Mouse (Mus musculus): ENCODE results near the gene Plcb2. TPM values are rescaled to one million over a fixed set of nuclear protein-coding genes. Genes with fewer than 3 reads are reported as not detected.

The Plcb2 gene
- polyA plus RNA-seq, 1 experiment from 2014 or later: 1.4 TPM

- H3K9ac ChIP-seq (ENCODE audit: low read length): no peak overlapping the region
- H3K9me3 ChIP-seq (ENCODE audit: control insufficient read depth, low read length): no peaks in the 10 kb centered on the region
- H3K36me3 ChIP-seq (ENCODE audit: control insufficient read depth, insufficient read depth, low read length): no peaks in the 10 kb centered on the region
- peaks cover 7% of the 10 kb centered on the region; the same call in 1 of the 2 replicates for H3K4me1 ChIP-seq (replicated peaks; ENCODE audit: control insufficient read depth, insufficient read depth, low read length)
- H3K27me3 ChIP-seq (replicated peaks; ENCODE audit: control insufficient read depth, insufficient read depth, low read length): peaks cover 7% of the 10 kb centered on the region
- no peak overlapping the region for H3K4me2 ChIP-seq (ENCODE audit: low read length)
- no peak overlapping the region for H3K4me3 ChIP-seq (ENCODE audit: low read depth, low read length)
- DNase-seq (ENCODE audit: low spot score) (no peak), ATAC-seq (replicated peaks; ENCODE audit: low FRiP score, low TSS enrichment, low read depth) (no peak)
- WGBS: 81% methylated on average over 19 of the region's 19 CpGs
- no peak overlapping the region for H3K27ac ChIP-seq (ENCODE audit: low read depth)
Observed at GRCm38 (mm10) chr2:118693370-118693966, 34.8 kb downstream of the Plcb2 start.

DNA sequence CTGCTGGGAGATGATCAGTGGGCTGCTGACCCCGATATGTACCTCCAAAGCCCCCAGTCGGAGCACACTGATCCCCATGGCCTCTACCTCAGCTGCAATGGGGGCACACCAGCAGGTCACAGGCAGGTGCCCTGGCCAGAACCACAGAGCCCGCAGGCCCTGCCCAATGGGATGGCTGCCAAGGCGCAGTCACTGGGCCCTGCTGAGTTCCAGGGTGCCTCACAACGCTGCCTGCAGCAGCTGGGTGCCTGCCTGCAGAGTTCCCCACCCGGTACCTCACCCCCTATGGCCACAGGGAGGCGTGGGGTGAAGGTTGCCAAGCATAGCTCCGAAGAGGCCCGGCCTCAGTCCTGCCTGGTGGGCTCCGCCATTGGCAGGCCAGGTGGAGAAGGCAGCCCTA lies 38.4 kb downstream of the Plcb2 start:
- ATAC-seq (replicated peaks; ENCODE audit: low FRiP score, low TSS enrichment, low read depth): no peak
- 77% methylated on average over 10 of the region's 10 CpGs for WGBS
- no peak for DNase-seq (ENCODE audit: low spot score)

DNA sequence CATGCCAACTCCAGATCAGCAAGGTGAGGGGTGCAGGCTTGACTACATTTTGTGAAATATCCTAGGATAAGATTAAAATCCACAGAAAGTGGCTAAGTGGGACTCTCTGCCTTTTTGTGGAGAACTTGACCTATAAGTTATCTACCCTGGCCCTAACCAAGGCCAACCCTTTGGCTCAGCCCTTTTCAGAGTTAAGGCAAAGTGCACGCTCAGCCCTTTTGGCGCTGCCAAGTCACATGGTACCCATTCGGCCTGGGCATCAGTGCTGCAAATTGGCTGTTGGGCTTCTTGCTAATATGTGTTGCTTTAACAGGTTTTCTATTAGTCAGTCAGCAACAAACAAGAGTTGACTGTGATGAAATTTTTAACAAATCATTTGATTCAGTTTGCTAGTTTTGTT lies 40.4 kb downstream of the Plcb2 start:
- no peak overlapping the region for H3K27ac ChIP-seq (ENCODE audit: low read depth)
- no peaks in the 10 kb centered on the region for H3K4me1 ChIP-seq (replicated peaks; ENCODE audit: control insufficient read depth, insufficient read depth, low read length)
- WGBS: 88% methylated on average over 3 of the region's 3 CpGs
- H3K9ac ChIP-seq (ENCODE audit: low read length): no peak overlapping the region
- no peak for DNase-seq (ENCODE audit: low spot score)
- no peak for ATAC-seq (replicated peaks; ENCODE audit: low FRiP score, low TSS enrichment, low read depth)
- no peaks in the 10 kb centered on the region for H3K36me3 ChIP-seq (ENCODE audit: control insufficient read depth, insufficient read depth, low read length)
- H3K4me3 ChIP-seq (ENCODE audit: low read depth, low read length): no peak overlapping the region
- H3K4me2 ChIP-seq (ENCODE audit: low read length): no peak overlapping the region
- H3K9me3 ChIP-seq (ENCODE audit: control insufficient read depth, low read length): no peaks in the 10 kb centered on the region
- H3K27me3 ChIP-seq (replicated peaks; ENCODE audit: control insufficient read depth, insufficient read depth, low read length): no peaks in the 10 kb centered on the region

More for the DNA sequence above, 38.4 kb downstream of the Plcb2 start:
- Histone ChIP-seq H3K27me3 (replicated peaks; ENCODE audit: control insufficient read depth, insufficient read depth, low read length) (no peaks in the 10 kb centered on the region), H3K27ac (ENCODE audit: low read depth) (no peak overlapping the region), H3K4me2 (ENCODE audit: low read length) (no peak overlapping the region), H3K9ac (ENCODE audit: low read length) (no peak overlapping the region), H3K4me1 (replicated peaks; ENCODE audit: control insufficient read depth, insufficient read depth, low read length) (no peaks in the 10 kb centered on the region), H3K4me3 (ENCODE audit: low read depth, low read length) (no peak overlapping the region), H3K9me3 (ENCODE audit: control insufficient read depth, low read length) (no peaks in the 10 kb centered on the region), H3K36me3 (ENCODE audit: control insufficient read depth, insufficient read depth, low read length) (no peaks in the 10 kb centered on the region)

DNA sequence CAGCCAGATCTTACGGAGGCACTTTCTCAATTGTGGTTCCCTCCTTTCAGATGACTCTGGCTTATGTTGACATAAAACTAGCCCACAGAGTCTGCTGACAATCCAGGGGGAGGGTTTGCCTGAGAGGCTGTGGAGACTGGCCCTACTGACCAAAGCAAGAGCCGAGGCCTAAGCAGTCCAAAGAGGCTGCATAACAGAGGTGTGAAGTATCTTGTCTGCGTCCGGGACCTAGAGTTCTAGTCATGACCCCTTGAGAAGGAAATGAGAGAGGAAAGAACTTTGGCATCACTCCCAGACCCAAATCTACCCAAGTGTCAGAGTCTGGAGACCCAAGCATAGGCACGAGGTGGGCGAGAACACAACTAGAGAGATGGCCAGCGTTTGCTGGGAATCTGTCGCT lies 41.5 kb downstream of the Plcb2 start:
- H3K9me3 ChIP-seq (ENCODE audit: control insufficient read depth, low read length): no peaks in the 10 kb centered on the region
- 64% methylated on average over 8 of the region's 8 CpGs for WGBS
- no peaks in the 10 kb centered on the region for H3K27me3 ChIP-seq (replicated peaks; ENCODE audit: control insufficient read depth, insufficient read depth, low read length)
- H3K4me1 ChIP-seq (replicated peaks; ENCODE audit: control insufficient read depth, insufficient read depth, low read length): no peaks in the 10 kb centered on the region
- DNase-seq (ENCODE audit: low spot score) (no peak), ATAC-seq (replicated peaks; ENCODE audit: low FRiP score, low TSS enrichment, low read depth) (no peak)
- no peak overlapping the region for H3K4me2 ChIP-seq (ENCODE audit: low read length)
- no peak overlapping the region for H3K4me3 ChIP-seq (ENCODE audit: low read depth, low read length)
- H3K36me3 ChIP-seq (ENCODE audit: control insufficient read depth, insufficient read depth, low read length): no peaks in the 10 kb centered on the region
- H3K9ac ChIP-seq (ENCODE audit: low read length): no peak overlapping the region
- H3K27ac ChIP-seq (ENCODE audit: low read depth): no peak overlapping the region

GRCm38 (mm10) chr2:118685088-118685487 lies 43.1 kb downstream of the Plcb2 start:
- H3K27me3 ChIP-seq (replicated peaks; ENCODE audit: control insufficient read depth, insufficient read depth, low read length): no peaks in the 10 kb centered on the region
- no peak for ATAC-seq (replicated peaks; ENCODE audit: low FRiP score, low TSS enrichment, low read depth)
- no peaks in the 10 kb centered on the region for H3K36me3 ChIP-seq (ENCODE audit: control insufficient read depth, insufficient read depth, low read length)
- H3K9me3 ChIP-seq (ENCODE audit: control insufficient read depth, low read length): no peaks in the 10 kb centered on the region
- no peak overlapping the region for H3K4me2 ChIP-seq (ENCODE audit: low read length)
- no peak overlapping the region for H3K27ac ChIP-seq (ENCODE audit: low read depth)
- no peak for DNase-seq (ENCODE audit: low spot score)
- no peak overlapping the region for H3K9ac ChIP-seq (ENCODE audit: low read length)
- 74% methylated on average over 4 of the region's 4 CpGs for WGBS
- no peaks in the 10 kb centered on the region for H3K4me1 ChIP-seq (replicated peaks; ENCODE audit: control insufficient read depth, insufficient read depth, low read length)
- H3K4me3 ChIP-seq (ENCODE audit: low read depth, low read length): no peak overlapping the region

DNA sequence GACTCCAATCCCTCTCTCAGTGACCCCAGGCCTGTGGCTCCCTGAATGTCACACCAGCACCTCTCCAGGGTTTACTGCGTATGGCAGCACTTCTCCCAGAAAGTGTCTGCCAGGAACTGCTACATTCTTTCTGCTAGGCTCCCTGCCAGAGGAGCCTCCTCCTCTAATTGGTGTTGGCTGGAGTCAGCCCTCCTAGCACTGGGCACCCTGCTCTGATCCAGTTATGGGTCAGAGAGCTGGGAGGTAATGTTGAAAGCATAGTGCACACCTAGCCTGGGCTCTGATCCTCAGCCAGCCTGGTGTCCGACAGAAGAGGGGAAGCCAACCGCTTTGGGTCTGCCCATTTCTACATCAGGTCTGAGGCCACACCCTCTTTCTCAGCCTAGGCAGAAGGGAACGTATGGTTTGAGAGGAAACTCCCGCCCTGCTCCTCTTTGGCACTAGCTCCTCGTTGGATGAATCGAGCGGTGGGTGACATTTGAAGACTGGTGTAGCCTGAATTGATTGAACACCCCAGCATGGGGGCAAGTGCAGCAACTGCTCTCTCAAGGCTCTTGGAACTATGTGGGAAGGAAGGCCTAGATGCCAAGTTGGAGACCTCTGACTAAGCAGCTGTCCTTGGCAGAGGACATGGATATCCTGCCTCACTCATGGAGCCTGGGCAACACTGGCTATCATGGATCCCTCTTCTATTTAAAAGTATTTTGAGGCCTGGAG lies 45.5 kb downstream of the Plcb2 start:
- DNase-seq (ENCODE audit: low spot score) (no peak), ATAC-seq (replicated peaks; ENCODE audit: low FRiP score, low TSS enrichment, low read depth) (no peak)
- H3K27me3 ChIP-seq (replicated peaks; ENCODE audit: control insufficient read depth, insufficient read depth, low read length): peaks cover 18% of the 10 kb centered on the region
- no peak overlapping the region for H3K4me3 ChIP-seq (ENCODE audit: low read depth, low read length)
- H3K4me1 ChIP-seq (replicated peaks; ENCODE audit: control insufficient read depth, insufficient read depth, low read length): peaks cover 2% of the 10 kb centered on the region
- H3K27ac ChIP-seq (ENCODE audit: low read depth): no peak overlapping the region
- H3K4me2 ChIP-seq (ENCODE audit: low read length): no peak overlapping the region
- no peaks in the 10 kb centered on the region for H3K36me3 ChIP-seq (ENCODE audit: control insufficient read depth, insufficient read depth, low read length)
- no peaks in the 10 kb centered on the region for H3K9me3 ChIP-seq (ENCODE audit: control insufficient read depth, low read length)
- 56% methylated on average over 8 of the region's 8 CpGs for WGBS
- no peak overlapping the region for H3K9ac ChIP-seq (ENCODE audit: low read length)

DNA sequence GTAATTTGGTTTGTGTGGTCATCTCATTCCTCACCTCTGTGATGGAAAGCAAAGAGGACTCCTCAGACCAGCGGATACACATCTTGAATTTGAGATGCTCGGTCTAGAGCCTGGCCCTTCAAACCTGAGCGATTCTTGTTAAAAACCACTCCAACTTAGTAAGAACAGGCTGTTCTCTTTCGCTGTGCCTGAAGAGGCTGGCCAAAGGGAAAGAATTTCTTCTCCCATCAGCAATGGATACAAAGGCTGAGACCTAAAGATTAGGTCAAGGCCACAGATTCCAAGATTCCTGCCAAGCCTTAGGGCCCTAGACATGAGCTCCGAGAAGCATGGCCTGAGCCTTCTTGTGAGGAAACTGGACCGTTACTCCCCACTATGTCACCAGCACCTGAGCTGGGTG lies 47.3 kb downstream of the Plcb2 start:
- Histone ChIP-seq H3K4me1 (replicated peaks; ENCODE audit: control insufficient read depth, insufficient read depth, low read length) (peaks cover 5% of the 10 kb centered on the region), H3K36me3 (ENCODE audit: control insufficient read depth, insufficient read depth, low read length) (no peaks in the 10 kb centered on the region), H3K27me3 (replicated peaks; ENCODE audit: control insufficient read depth, insufficient read depth, low read length) (peaks cover 36% of the 10 kb centered on the region), H3K4me3 (ENCODE audit: low read depth, low read length) (no peak overlapping the region), H3K4me2 (ENCODE audit: low read length) (no peak overlapping the region), H3K9me3 (ENCODE audit: control insufficient read depth, low read length) (no peaks in the 10 kb centered on the region), H3K9ac (ENCODE audit: low read length) (no peak overlapping the region), H3K27ac (ENCODE audit: low read depth) (no peak overlapping the region)
- no peak for DNase-seq (ENCODE audit: low spot score)
- WGBS: 91% methylated on average over 6 of the region's 6 CpGs
- no peak for ATAC-seq (replicated peaks; ENCODE audit: low FRiP score, low TSS enrichment, low read depth)

DNA sequence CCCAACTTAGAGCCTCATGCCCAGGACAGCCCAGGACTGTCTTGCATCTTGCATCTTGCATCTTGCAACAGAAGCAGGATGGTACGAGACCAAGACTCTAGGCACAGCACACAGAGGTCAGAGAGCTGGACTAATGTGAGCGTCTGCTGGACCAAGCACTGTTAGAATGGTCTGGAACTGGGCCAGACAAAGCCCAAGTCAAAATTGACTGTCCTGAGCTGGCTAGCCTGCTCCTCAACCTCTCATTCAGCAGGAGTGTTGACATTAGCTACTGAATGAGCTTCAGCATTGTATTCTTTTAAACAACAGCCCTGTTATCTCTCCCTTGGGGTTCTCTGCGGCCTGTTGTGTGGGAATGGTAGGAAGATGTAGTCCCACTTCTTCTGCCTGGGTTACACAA lies 48.7 kb downstream of the Plcb2 start:
- Histone ChIP-seq H3K4me1 (replicated peaks; ENCODE audit: control insufficient read depth, insufficient read depth, low read length) (peaks cover 5% of the 10 kb centered on the region), H3K9ac (ENCODE audit: low read length) (no peak overlapping the region), H3K36me3 (ENCODE audit: control insufficient read depth, insufficient read depth, low read length) (no peaks in the 10 kb centered on the region), H3K4me3 (ENCODE audit: low read depth, low read length) (no peak overlapping the region), H3K27me3 (replicated peaks; ENCODE audit: control insufficient read depth, insufficient read depth, low read length) (peaks cover 49% of the 10 kb centered on the region), H3K27ac (ENCODE audit: low read depth) (no peak overlapping the region), H3K4me2 (ENCODE audit: low read length) (no peak overlapping the region), H3K9me3 (ENCODE audit: control insufficient read depth, low read length) (no peaks in the 10 kb centered on the region)
- no peak for DNase-seq (ENCODE audit: low spot score)
- WGBS: 75% methylated on average over 3 of the region's 3 CpGs
- no peak for ATAC-seq (replicated peaks; ENCODE audit: low FRiP score, low TSS enrichment, low read depth)

DNA sequence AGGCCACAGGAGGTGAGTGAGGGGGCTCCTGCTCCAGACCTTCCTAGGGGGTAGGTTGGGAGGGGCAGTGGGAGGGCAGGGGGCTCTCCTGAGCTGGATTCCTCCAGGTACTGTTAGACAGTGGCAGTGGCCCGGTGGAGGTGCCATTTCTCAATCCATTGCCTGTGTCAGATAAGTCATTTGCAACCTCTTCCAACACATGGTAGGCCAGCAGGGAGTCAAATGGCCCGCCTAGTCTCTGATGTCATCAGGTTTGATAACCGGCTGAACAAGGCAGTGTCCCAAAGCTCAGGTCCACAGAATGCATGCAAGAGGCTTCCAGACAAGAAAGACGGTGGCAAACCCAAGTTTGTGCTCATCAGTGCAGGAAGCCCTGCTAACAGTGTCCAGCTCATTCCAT lies 50.4 kb downstream of the Plcb2 start:
- Histone ChIP-seq H3K9me3 (ENCODE audit: control insufficient read depth, low read length) (no peaks in the 10 kb centered on the region), H3K36me3 (ENCODE audit: control insufficient read depth, insufficient read depth, low read length) (no peaks in the 10 kb centered on the region), H3K9ac (ENCODE audit: low read length) (peak overlapping the region; percentile 53; the same call in 1 of the 2 replicates), H3K27ac (ENCODE audit: low read depth) (no peak overlapping the region), H3K27me3 (replicated peaks; ENCODE audit: control insufficient read depth, insufficient read depth, low read length) (peaks cover 66% of the 10 kb centered on the region), H3K4me1 (replicated peaks; ENCODE audit: control insufficient read depth, insufficient read depth, low read length) (peaks cover 5% of the 10 kb centered on the region), H3K4me2 (ENCODE audit: low read length) (peak overlapping the region; percentile 96), H3K4me3 (ENCODE audit: low read depth, low read length) (peak overlapping the region; percentile 47)
- WGBS: 7% methylated on average over 4 of the region's 4 CpGs
- no peak for DNase-seq (ENCODE audit: low spot score)
- peak; percentile 8; the same call in 1 of the 2 replicates for ATAC-seq (replicated peaks; ENCODE audit: low FRiP score, low TSS enrichment, low read depth)
